Mouse (Mus musculus) spleen, adult 2 months (tissue): Measurements from ENCODE around the gene Metrn.

Source experiments
- CTCF ChIP-seq: fragments of 200-500 bp; IDR thresholded peaks from 2 replicates; pipeline ENCODE4 v1.5.1; 2011; ENCODE audit warnings: mild to moderate bottlenecking, inconsistent platforms; ENCODE audit not compliant: insufficient read depth, insufficient read length, insufficient replicate concordance; ENCODE audit errors: extremely low read depth
- POLR2A ChIP-seq: fragments of 200-500 bp; IDR thresholded peaks from 2 replicates; pipeline ENCODE4 v1.6.1; 2011; ENCODE audit warnings: low read depth, low read length, inconsistent platforms

- TF ChIP-seq CTCF = no peak
- no peak for TF ChIP-seq POLR2A
Observed at GRCm38 (mm10) chr17:25786280-25786679, 10.7 kb downstream of the Metrn start, which contains the start of gene Ccdc78.
